Mouse (Mus musculus) neural tube, embryonic 11.5 days (tissue): ENCODE measurements around the gene Eml5. TPM values are rescaled to one million over a fixed set of nuclear protein-coding genes. Genes with fewer than 3 reads are reported as not detected.
A peak's percentile ranks its signal among the peaks of the same experiment; 100 is the strongest.

Source experiments
- ATAC-seq: fragments of 200-750 bp; cut with Nextera tagmentation; 2 replicates; pipeline ENCODE4 v1.8.0; 2017; ENCODE audit warnings: moderate number of reproducible peaks, mild to moderate bottlenecking, moderate TSS enrichment, moderate library complexity; ENCODE audit not compliant: insufficient read depth, low FRiP score, low TSS enrichment
- DNase-seq: peaks from one replicate; pipeline ENCODE4 v3.0.0-alpha.2; 2015; ENCODE audit warnings: low spot score
- H3K27ac ChIP-seq: fragments of 300-500 bp; sonication (generic); 2 replicates; pipeline ENCODE4 v1.5.1; 2014; ENCODE audit warnings: low read depth, mild to moderate bottlenecking, low read length
- H3K27me3 ChIP-seq: fragments of 300-500 bp; sonication (generic); 2 replicates; pipeline ENCODE4 v1.6.1; 2014; ENCODE audit warnings: mild to moderate bottlenecking, low read length, mixed read lengths; ENCODE audit not compliant: control insufficient read depth, insufficient read depth
- H3K36me3 ChIP-seq: fragments of 300-500 bp; sonication (generic); 2 replicates; pipeline ENCODE4 v1.6.1; 2014; ENCODE audit warnings: mild to moderate bottlenecking, low read length, moderate library complexity, mixed read lengths; ENCODE audit not compliant: control insufficient read depth, insufficient read depth
- H3K4me1 ChIP-seq: fragments of 300-500 bp; sonication (generic); 2 replicates; pipeline ENCODE4 v1.6.1; 2014; ENCODE audit warnings: low read length, mixed read lengths; ENCODE audit not compliant: control insufficient read depth, insufficient read depth
- H3K4me2 ChIP-seq: fragments of 300-500 bp; sonication (generic); 2 replicates; pipeline ENCODE4 v1.6.1; 2014; ENCODE audit warnings: low read depth, mild to moderate bottlenecking, moderate library complexity
- H3K4me3 ChIP-seq: fragments of 300-500 bp; sonication (generic); 2 replicates; pipeline ENCODE4 v1.5.1; 2014; ENCODE audit warnings: low read depth, low read length
- H3K9ac ChIP-seq: fragments of 300-500 bp; sonication (generic); 2 replicates; pipeline ENCODE4 v1.6.1; 2014; ENCODE audit warnings: mild to moderate bottlenecking, low read length
- H3K9me3 ChIP-seq: fragments of 300-500 bp; sonication (generic); 2 replicates; pipeline ENCODE4 v1.6.1; 2016; ENCODE audit warnings: low read length; ENCODE audit not compliant: control insufficient read depth
- WGBS: fragments of 180-500 bp; shearing (Covaris S2); extraction: QIAGEN DNeasy Blood & Tissue Kit; methylation state at CpG from one replicate; pipeline ENCODE4 v1.1.7; 2014; 5-methylcytosine and 5-hydroxymethylcytosine counted together
- polyA plus RNA-seq: library from polyadenylated mRNA; unstranded; fragments of >200 nt; fragmentation: Nextera tagmentation; extraction: Ambion mirVana; gene quantifications from 2 replicates; pipeline ENCODE4 v1.2.1, GENCODE M21; 2014

The Eml5 gene
- polyA plus RNA-seq, 1 experiment from 2014 or later = 11.1 TPM

- ATAC-seq (no peak), DNase-seq (no peak)
- WGBS = 96% methylated on average over 6 of the region's 6 CpGs
- H3K27ac ChIP-seq = no peak overlapping the region
- no peak overlapping the region for H3K4me3 ChIP-seq
- peaks cover 12% of the 10 kb centered on the region for H3K36me3 ChIP-seq
- H3K9ac ChIP-seq = no peak overlapping the region
- H3K9me3 ChIP-seq = no peaks in the 10 kb centered on the region
- H3K27me3 ChIP-seq = no peaks in the 10 kb centered on the region
- H3K4me2 ChIP-seq = no peak overlapping the region
- no peaks in the 10 kb centered on the region for H3K4me1 ChIP-seq
Measured at GRCm38 (mm10) chr12:98759700-98760099, 141.6 kb downstream of the Eml5 start.

DNA sequence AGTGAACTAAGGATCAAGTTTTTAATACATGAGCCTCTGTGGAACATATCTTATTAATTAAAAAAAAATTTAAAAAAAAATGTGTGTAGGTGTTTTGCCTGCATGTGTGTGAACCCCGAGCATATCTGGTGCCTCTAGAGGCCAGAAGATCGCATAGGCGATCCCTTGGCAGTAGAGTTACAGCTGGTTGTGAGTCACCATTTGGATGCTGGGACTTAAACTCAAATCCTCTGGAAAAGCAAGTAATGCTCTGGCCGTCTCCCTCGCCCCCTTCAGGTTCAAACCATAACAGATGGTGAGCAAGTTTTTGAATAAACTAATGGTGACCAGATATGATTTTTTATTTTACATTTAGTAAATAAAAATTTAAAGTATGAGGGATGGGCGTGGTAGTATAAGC is 143.6 kb downstream of the Eml5 start:
- no peak for DNase-seq
- 90% methylated on average over 6 of the region's 6 CpGs for WGBS
- Histone ChIP-seq H3K27me3 (no peaks in the 10 kb centered on the region), H3K36me3 (peaks cover 10% of the 10 kb centered on the region; the same call in 1 of the 2 replicates), H3K9me3 (no peaks in the 10 kb centered on the region), H3K9ac (no peak overlapping the region), H3K4me3 (no peak overlapping the region), H3K4me2 (no peak overlapping the region), H3K27ac (no peak overlapping the region), H3K4me1 (no peaks in the 10 kb centered on the region)
- no peak for ATAC-seq

- Histone ChIP-seq H3K9me3 (no peaks in the 10 kb centered on the region), H3K4me3 (peak overlapping the region; percentile 87), H3K4me1 (peaks cover 10% of the 10 kb centered on the region), H3K4me2 (peak overlapping the region; percentile 59), H3K36me3 (peaks cover 3% of the 10 kb centered on the region; the same call in 1 of the 2 replicates), H3K27me3 (no peaks in the 10 kb centered on the region), H3K27ac (peak overlapping the region; percentile 86), H3K9ac (peak overlapping the region; percentile 93)
- DNase-seq (peak; percentile 34), ATAC-seq (peak; percentile 58)
- 1% methylated on average over 9 of the region's 14 CpGs for WGBS
Measured at GRCm38 (mm10) chr12:98747380-98747753, 153.9 kb downstream of the Eml5 start.

DNA sequence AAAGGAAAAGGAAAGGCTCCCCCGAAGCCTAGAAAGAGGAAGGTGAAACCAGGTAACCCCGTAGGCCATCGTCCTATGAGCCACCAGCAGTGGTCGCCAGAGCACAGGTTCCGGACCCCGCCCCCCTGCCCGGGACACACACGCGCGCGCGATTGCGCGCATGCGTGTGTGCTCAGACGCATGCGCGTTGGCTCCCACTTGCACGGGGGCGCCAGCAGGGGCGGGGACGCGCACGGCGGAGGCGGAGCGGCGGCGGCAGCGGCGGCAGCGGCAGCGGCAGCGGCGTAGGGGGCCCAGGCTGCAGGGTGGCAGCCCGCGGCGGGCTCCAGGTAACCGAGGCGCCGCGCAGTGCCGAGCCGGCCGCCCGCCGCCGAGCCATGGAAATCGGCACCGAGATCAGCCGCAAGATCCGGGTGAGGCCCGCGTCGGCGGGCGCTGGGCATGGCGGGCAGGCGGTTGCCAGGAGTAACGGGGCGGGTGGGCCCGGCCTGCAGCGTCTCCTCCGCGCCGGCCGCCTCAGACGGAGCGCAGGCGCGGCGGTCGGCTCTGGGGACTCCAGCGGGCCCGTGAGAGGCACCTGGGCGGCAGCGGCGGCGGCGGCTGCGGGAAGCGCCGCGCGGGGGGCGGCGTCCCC is 154.4 kb downstream of the Eml5 start, which contains the start of gene Zc3h14:
Zc3h14 (plus strand) TSS at position 219 of the 634 bp plus-strand sequence.
- peak; percentile 90 for ATAC-seq
- H3K27me3 ChIP-seq = no peaks in the 10 kb centered on the region
- H3K4me3 ChIP-seq = peak within 1 kb of the TSS; percentile 87
- H3K36me3 ChIP-seq = peaks cover 3% of the 10 kb centered on the region; the same call in 1 of the 2 replicates
- H3K27ac ChIP-seq = peak within 1 kb of the TSS; percentile 86
- H3K9me3 ChIP-seq = no peaks in the 10 kb centered on the region
- WGBS = under 1% methylated on average over 70 of the region's 87 CpGs
- peak within 1 kb of the TSS; percentile 59 for H3K4me2 ChIP-seq
- H3K4me1 ChIP-seq = peaks cover 10% of the 10 kb centered on the region
- peak; percentile 97 for DNase-seq
- H3K9ac ChIP-seq = peak within 1 kb of the TSS; percentile 93

- no peak overlapping the region for H3K27ac ChIP-seq
- no peak overlapping the region for H3K9ac ChIP-seq
- H3K36me3 ChIP-seq = peaks cover 3% of the 10 kb centered on the region; the same call in 1 of the 2 replicates
- no peak overlapping the region for H3K4me2 ChIP-seq
- no peaks in the 10 kb centered on the region for H3K27me3 ChIP-seq
- ATAC-seq (peak; percentile 51), DNase-seq (peak; percentile 53)
- H3K4me3 ChIP-seq = no peak overlapping the region
- 9% methylated on average over 2 of the region's 2 CpGs for WGBS
- H3K4me1 ChIP-seq = peaks cover 10% of the 10 kb centered on the region
- no peaks in the 10 kb centered on the region for H3K9me3 ChIP-seq
Measured at GRCm38 (mm10) chr12:98746131-98746530, 155.2 kb downstream of the Eml5 start.

DNA sequence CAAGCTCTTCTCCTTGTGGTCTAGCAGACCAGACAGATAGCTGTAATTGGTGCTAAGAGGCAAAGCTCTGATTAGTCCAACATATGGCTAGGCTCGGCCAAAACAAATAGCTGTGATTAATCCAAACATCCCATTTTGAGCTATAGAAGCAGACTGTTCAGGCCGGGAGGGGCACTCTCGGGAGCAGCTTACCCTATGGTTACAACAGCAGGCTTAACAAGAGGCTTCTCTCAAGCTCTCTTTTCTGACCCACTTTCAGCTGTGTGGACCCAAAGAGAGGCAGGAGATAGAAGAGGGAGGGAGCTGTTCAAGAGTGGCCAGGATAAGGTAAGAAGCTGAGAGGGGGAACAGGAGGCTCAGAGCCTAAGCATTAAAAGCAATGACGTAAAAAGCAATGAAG is 155.7 kb downstream of the Eml5 start:
- DNase-seq = no peak
- 60% methylated on average over 4 of the region's 4 CpGs for WGBS
- Histone ChIP-seq H3K4me1 (peaks cover 10% of the 10 kb centered on the region), H3K4me2 (no peak overlapping the region), H3K36me3 (peaks cover 2% of the 10 kb centered on the region; the same call in 1 of the 2 replicates), H3K27ac (no peak overlapping the region), H3K9ac (no peak overlapping the region), H3K4me3 (no peak overlapping the region), H3K27me3 (no peaks in the 10 kb centered on the region), H3K9me3 (no peaks in the 10 kb centered on the region)
- no peak for ATAC-seq

GRCm38 (mm10) chr12:98741011-98741501 is 160.2 kb downstream of the Eml5 start:
- ATAC-seq (no peak), DNase-seq (no peak)
- Histone ChIP-seq H3K27me3 (peaks cover 5% of the 10 kb centered on the region), H3K27ac (no peak overlapping the region), H3K4me3 (no peak overlapping the region), H3K4me2 (no peak overlapping the region), H3K9ac (no peak overlapping the region), H3K9me3 (no peaks in the 10 kb centered on the region), H3K36me3 (no peaks in the 10 kb centered on the region), H3K4me1 (0 out of 2 replicates have a peak, but pooled peaks cover 4% of the 10 kb centered on the region)
- WGBS = 74% methylated on average over 3 of the region's 3 CpGs

DNA sequence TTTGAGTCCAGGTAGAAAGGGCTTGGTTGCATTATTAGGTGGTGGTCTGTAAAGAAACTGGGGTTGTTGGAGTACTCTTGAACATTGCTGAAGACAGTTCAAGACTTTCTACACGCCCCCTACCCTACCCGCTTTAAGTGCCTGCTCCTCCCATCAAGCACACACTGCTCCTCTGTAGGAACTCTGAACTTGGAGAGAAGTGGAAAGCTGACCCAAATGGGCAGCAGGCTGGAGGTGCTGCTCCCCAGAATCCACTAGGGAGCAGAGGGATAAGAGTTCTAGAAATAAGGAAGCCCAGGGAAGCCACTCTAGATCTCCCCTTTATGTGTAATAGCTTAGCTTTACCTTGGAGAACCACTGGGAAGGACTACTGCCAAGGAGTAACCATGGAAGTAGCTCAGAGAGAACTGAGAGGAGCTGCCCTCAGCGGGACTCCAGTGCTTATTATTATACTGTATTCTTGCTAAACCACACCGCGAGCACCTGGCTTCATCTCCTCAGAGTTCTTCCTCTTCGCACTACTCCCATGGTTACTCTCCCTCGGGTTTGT is 163.4 kb downstream of the Eml5 start:
- 14% methylated on average over 7 of the region's 7 CpGs for WGBS
- H3K9ac ChIP-seq = peak overlapping the region; percentile 91
- peak overlapping the region; percentile 85 for H3K4me3 ChIP-seq
- no peaks in the 10 kb centered on the region for H3K36me3 ChIP-seq
- ATAC-seq (peak; percentile 36; the same call in 1 of the 2 replicates), DNase-seq (peak; percentile 40)
- peaks cover 5% of the 10 kb centered on the region for H3K27me3 ChIP-seq
- no peak overlapping the region for H3K27ac ChIP-seq
- H3K9me3 ChIP-seq = no peaks in the 10 kb centered on the region
- H3K4me2 ChIP-seq = peak overlapping the region; percentile 83
- H3K4me1 ChIP-seq = peaks cover 17% of the 10 kb centered on the region
